Mouse (Mus musculus) CD4-positive naive resting alpha-beta T cell, adult 76 days (primary cell): ENCODE results near the gene Olfr1121. TPM values are rescaled to one million over a fixed set of nuclear protein-coding genes. Genes with fewer than 3 reads are reported as not detected.

Experiments
- total RNA-seq: library from RNA; stranded (reverse); gene quantifications from one replicate; pipeline ENCODE4 v1.2.4, GENCODE M21; 2023

Gene Olfr1121
- total RNA-seq: not detected

DNA sequence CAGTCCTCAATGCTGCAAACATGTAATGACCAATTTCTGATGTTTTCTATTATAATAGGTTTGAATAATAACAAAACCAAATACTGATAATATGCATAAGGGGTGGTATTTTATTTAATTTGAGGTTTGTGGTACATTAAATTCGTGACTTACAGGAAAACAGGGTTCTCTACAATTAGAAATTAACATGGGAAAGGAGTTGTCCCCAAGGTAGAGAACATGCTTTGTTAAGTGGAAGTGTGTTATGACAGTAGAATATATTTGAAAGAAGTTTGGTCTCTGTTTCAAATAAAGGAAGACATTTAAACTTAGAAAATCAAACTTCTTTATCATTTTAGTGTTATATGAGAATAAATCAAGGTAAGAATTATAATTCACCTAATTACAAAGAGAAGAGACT lies at the start of gene Olfr1121:
Gene Olfr1121, plus strand, starts transcription at position 301 of the 400 bp plus-strand sequence.

DNA sequence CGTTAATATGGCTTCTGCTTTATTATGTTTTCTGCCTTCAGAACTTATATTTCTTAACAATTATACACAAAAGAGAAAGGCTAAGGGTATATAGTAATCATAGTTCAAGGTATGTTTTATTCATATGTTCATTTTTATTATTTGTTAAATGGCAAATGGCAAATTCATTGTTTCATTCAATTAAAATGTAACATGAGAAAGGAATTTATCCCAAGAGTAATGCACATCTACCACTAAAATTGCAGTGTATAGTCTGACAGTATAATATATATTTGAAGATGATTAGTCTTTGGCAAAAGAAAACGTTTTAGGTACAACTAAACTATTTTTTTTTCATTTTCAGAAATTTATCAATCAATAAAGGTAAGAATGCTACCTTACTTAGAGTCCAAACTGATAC lies 15.2 kb upstream of the Olfr1121 start, which contains the start of gene Olfr1120:
Gene Olfr1120, plus strand, starts transcription at position 301 of the 400 bp plus-strand sequence.

DNA sequence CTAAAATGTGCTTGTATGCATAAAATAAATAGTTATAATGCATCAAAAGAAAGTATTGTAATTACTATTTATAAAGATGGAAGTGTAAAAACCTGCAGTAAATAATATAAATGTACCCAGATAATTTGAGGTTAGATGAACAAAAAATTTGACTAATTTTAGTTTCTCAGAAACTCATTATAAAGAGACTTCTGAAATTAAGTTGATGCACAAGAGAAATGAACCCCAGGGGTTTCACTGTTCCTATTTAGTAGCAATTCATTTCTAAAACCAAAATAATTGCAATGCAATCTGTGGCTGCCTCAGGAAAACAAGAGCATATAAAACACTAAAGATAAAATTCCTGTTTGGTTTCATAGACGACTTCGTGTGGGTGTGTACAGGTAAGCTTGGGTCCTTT lies 15.9 kb downstream of the Olfr1121 start, which contains the start of gene Olfr1122:
Gene Olfr1122, plus strand, starts transcription at position 301 of the 400 bp plus-strand sequence.

DNA sequence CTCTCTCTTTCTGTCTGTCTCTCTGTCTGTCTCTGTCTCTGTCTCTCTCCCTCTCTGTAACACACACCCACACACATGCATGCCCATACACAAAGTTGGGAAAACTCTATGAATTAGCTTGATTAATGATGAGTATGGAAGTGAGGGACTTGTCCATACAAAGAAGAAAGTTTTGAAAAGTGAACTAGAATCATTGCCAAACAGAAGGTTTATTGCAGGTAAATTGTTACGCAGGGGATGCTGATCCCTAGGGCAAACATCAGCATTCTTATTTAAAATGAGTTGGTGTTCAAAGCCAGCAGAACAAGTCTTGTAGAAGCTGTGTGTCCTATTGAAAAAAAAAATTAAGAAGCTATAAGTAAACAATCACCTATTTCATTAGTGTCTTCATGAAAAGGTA lies 46.6 kb downstream of the Olfr1121 start, which contains the start of gene Olfr1123:
Gene Olfr1123, plus strand, starts transcription at position 301 of the 400 bp plus-strand sequence.

Other genes starting within 250 kb of the Olfr1121 start
- not detected for gene Olfr1110, start 229.6 kb upstream of the Olfr1121 start, total RNA-seq
- not detected for gene Olfr1111, start 217.3 kb upstream of the Olfr1121 start, total RNA-seq
- gene Olfr1112, start 182.1 kb upstream of the Olfr1121 start, total RNA-seq: not detected
- not detected for gene Olfr1113, start 160.9 kb upstream of the Olfr1121 start, total RNA-seq
- gene Olfr1115, start 121.9 kb upstream of the Olfr1121 start, total RNA-seq: not detected
- not detected for gene Olfr1116, start 102.4 kb upstream of the Olfr1121 start, total RNA-seq
- gene Olfr1118, start 62.3 kb upstream of the Olfr1121 start, total RNA-seq: not detected
- not detected for gene Olfr1120, start 15.1 kb upstream of the Olfr1121 start, total RNA-seq
- gene Olfr1122, start 16.0 kb downstream of the Olfr1121 start, total RNA-seq: 0.38 TPM
- gene Olfr1123, start 46.7 kb downstream of the Olfr1121 start, total RNA-seq: not detected
- not detected for gene Olfr1124, start 60.4 kb downstream of the Olfr1121 start, total RNA-seq
- gene Olfr1126, start 84.1 kb downstream of the Olfr1121 start, total RNA-seq: not detected
- not detected for gene Pramel7, start 127.2 kb downstream of the Olfr1121 start, total RNA-seq
- gene Pramel6, start 136.7 kb downstream of the Olfr1121 start, total RNA-seq: not detected
- gene Olfr153, start 161.9 kb downstream of the Olfr1121 start, total RNA-seq: not detected
- gene Olfr1128, start 175.6 kb downstream of the Olfr1121 start, total RNA-seq: not detected
- gene Olfr1129, start 204.0 kb downstream of the Olfr1121 start, total RNA-seq: not detected
- gene Olfr1130, start 236.3 kb downstream of the Olfr1121 start, total RNA-seq: not detected